Comparison of ENCODE assay signal across 7 mouse cellular contexts in the genomic region with DNA sequence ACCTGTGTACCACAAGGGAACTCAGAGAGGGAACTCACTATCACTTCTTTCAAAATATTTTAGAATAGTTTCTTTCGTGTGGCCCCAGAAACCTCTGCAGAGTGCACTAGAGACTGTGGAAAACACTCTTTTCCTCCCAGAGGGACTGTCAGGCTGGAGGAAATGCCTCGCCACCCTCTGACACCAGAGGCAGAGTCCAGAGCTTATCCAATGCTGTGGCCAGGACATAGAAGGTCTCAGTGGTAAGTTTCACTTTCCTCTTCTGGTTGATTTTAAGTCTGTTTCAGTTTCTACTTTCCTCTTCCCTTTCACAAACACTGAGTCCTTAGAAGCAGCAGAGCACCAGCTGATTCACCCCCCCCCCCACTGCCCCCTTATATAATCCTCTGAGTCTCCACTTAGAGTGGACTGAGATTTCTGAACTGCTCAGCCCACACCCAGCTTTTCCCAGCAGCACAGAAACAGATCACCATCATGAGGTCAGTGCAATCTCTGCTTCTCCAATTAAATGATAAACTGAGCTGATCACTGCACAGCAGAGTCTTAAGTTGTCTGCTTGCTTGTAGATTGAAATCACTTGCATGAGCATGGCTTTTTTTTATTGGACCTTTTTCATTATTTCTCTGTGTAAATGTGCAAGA. TPM values are rescaled to one million over a fixed set of nuclear protein-coding genes. Genes with fewer than 3 reads are reported as not detected.
DNase-seq lines count a peak whose midpoint lies in the region; ATAC-seq and TF ChIP-seq lines count a peak whose summit lies in the region.
"Not testable (repeated sequence)": the region's sequence is repeated elsewhere in the genome, so short reads cannot be mapped to it uniquely, and the experiment has no call there.

A gene (plus strand): TSS at position 406 of the 641 bp plus-strand sequence.

- not testable (repeated sequence) for H3K36me3 ChIP-seq in heart, postnatal 0 days (replicated peaks; ENCODE audit: control insufficient read depth, insufficient read depth, low read length); kidney, adult 2 months (ENCODE audit: control insufficient read depth, insufficient read depth, low read length); limb, embryonic 13.5 days

- not testable (repeated sequence) for H3K4me3 ChIP-seq in heart, postnatal 0 days (ENCODE audit: low read depth, low read length); limb, embryonic 13.5 days
- peak within 1 kb of the TSS; percentile 31; the same call in 1 of the 2 replicates for H3K4me3 ChIP-seq in kidney, adult 2 months (ENCODE audit: insufficient read depth, low read depth, low read length)

- TF ChIP-seq POLR2A in kidney, adult 2 months (IDR thresholded peaks at IDR 0.05; ENCODE audit: low read depth, low read length), result not testable (repeated sequence)

- peak within 1 kb of the TSS; percentile 51; the same call in 1 of the 2 replicates for H3K27ac ChIP-seq in heart, postnatal 0 days (ENCODE audit: low read depth)
- peak within 1 kb of the TSS; percentile 85 for H3K27ac ChIP-seq in kidney, adult 2 months (ENCODE audit: insufficient read depth, low read depth, low read length)
- H3K27ac ChIP-seq in limb, embryonic 13.5 days, result not testable (repeated sequence)

- H3K4me1 ChIP-seq in heart, postnatal 0 days (ENCODE audit: control insufficient read depth, insufficient read depth); kidney, adult 2 months (ENCODE audit: control insufficient read depth, insufficient read depth, low read length); limb, embryonic 13.5 days: not testable (repeated sequence)

- not testable (repeated sequence) for H3K9ac ChIP-seq in heart, postnatal 0 days (replicated peaks; ENCODE audit: low read depth, low read length); limb, embryonic 13.5 days

- H3K27me3 ChIP-seq in heart, postnatal 0 days (ENCODE audit: control insufficient read depth, insufficient read depth, low read length); kidney, adult 2 months (replicated peaks; ENCODE audit: control insufficient read depth, insufficient read depth, low read length); limb, embryonic 13.5 days: not testable (repeated sequence)

- not testable (repeated sequence) for H3K4me2 ChIP-seq in heart, postnatal 0 days (ENCODE audit: low read depth, low read length); limb, embryonic 13.5 days (replicated peaks)

- ATAC-seq in frontal cortex, adult (ENCODE audit: low TSS enrichment), result peak; percentile 77
- ATAC-seq in heart, postnatal 0 days (ENCODE audit: insufficient read depth, low read depth), result peak; percentile 83
- ATAC-seq in limb, embryonic 13.5 days (ENCODE audit: low FRiP score, low read depth), result peak; percentile 44; the same call in 1 of the 2 replicates

- WGBS in heart, postnatal 0 days, result 23% methylated on average over 2 of the region's 2 CpGs
- WGBS in kidney, adult 2 months, result 12% methylated on average over 2 of the region's 2 CpGs
- WGBS in limb, embryonic 13.5 days, result 33% methylated on average over 2 of the region's 2 CpGs

- not testable (repeated sequence) for DNase-seq in adrenal gland, postnatal 25 days; heart, postnatal 0 days (ENCODE audit: low spot score)
- peak; percentile 71 for DNase-seq in kidney, adult 2 months
- peak; percentile 29 for DNase-seq in lung, postnatal 14 days
- DNase-seq in skeletal muscle tissue, adult 2 months (ENCODE audit: low read depth, low spot score), result peak; percentile 45

- TF ChIP-seq EP300 in heart, postnatal 0 days (IDR thresholded peaks at IDR 0.05; ENCODE audit: low read depth), result not testable (repeated sequence)

- H3K9me3 ChIP-seq in heart, postnatal 0 days (replicated peaks; ENCODE audit: control insufficient read depth, low read length); limb, embryonic 13.5 days: not testable (repeated sequence)

- TF ChIP-seq CTCF in heart, postnatal 0 days (IDR thresholded peaks at IDR 0.05; ENCODE audit: low read depth); kidney, adult 2 months (conservative IDR thresholded peaks at IDR 0.05; ENCODE audit: insufficient read depth, insufficient read length, low read depth, low read length): not testable (repeated sequence)

RNA-seq across cellular contexts. Expression of the gene that starts here (rescaled TPM):
- 7.4 and 10.7 TPM in 2 replicates for total RNA-seq in adrenal gland, postnatal 25 days (2021)
- 1.7 and 12.8 TPM in 2 replicates for total RNA-seq in heart, postnatal 0 days (2014; rRNA removed; ENCODE audit: low replicate concordance)
- 2.3 and 3.0 TPM in 2 replicates for polyA plus RNA-seq in heart, postnatal 0 days (2015; fragmentation: Nextera tagmentation; extraction: Ambion mirVana)
- polyA plus RNA-seq in kidney, adult 2 months (2012; rRNA removed), result 11.5 and 16.8 TPM in 2 replicates
- polyA plus RNA-seq in limb, embryonic 13.5 days (2015; fragmentation: Nextera tagmentation; extraction: Ambion mirVana), result 1.7 and 3.6 TPM in 2 replicates
